Mouse (Mus musculus): ENCODE measurements at regions not wholly inside any gene's neighbourhood (a gene's known extent, or its start where the extent isn't known, plus 50 kb on each side); places are given as distances from the start of the nearest gene placed in this dataset.

GRCm38 (mm10) chrX:105346420-105346819, 153.2 kb upstream of the Cypt2 start:
- no peak for DNase-seq

DNA sequence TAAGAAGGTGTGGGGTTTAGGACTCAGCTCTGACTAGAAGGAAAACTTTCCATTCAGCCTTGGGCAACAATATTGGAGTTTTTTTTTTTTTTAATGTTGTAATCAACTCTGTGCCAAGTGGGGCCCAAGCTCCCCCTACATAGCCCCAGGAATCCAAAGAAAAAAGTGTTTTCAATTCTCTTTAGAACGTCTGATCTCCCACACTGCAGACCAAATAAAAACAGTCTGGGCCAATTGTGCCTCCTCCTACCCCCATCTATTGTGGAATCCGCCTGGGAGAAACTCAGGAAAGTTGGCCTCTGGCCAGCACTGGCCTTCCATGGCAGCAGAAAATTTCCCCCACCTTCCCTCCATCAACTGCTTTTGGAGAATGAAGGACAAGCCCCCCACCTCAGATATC, 133.3 kb upstream of the Cypt2 start:
- DNase-seq = no peak

GRCm38 (mm10) chrX:105367979-105368378, 131.6 kb upstream of the Cypt2 start:
- no peak for DNase-seq

GRCm38 (mm10) chrX:105390506-105390905, 109.1 kb upstream of the Cypt2 start:
- DNase-seq = no peak

- DNase-seq = no peak
Measured at GRCm38 (mm10) chrX:105391029-105391428, 108.5 kb upstream of the Cypt2 start.

DNA sequence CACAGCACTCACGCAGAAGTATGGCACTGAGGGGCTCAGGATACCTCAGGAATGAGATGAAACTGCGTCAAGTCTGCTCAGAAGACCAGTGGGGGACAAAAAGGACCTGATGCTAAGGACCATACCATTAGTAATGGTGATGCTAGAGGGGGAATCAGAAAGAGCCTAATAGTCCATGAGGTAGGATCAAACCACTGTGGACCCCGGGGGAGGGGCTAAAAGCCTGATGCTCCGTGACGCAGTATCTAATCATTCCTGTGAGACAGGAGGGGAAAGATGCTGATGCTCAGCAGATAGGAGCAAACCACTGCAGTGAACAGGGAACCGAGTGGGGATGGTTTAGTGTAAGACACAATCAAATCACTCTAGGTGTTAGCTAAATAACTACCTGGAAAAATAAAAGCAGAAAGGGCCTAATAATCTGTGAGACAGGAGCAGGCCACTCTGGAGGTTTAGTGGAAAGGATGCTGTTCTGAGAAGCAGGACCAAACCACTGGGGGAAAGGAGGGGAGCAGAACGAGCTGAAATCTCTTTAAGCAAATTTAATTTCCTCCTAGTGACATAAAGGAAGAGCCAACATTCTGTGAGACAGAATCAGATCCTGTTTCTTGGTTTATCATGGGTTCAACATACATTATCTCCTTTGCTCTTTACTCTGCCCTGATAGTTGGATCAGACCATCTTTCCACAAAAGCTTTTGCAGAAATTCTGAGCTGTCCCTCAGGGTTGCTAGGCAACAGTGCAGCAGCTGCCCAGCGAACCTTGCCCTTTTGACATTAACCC, 107.7 kb upstream of the Cypt2 start:
- peak; percentile 63 for DNase-seq

GRCm38 (mm10) chrX:105393259-105393658, 106.3 kb upstream of the Cypt2 start:
- no peak for DNase-seq

GRCm38 (mm10) chrX:105413351-105413750, 86.2 kb upstream of the Cypt2 start:
- no peak for DNase-seq

DNA sequence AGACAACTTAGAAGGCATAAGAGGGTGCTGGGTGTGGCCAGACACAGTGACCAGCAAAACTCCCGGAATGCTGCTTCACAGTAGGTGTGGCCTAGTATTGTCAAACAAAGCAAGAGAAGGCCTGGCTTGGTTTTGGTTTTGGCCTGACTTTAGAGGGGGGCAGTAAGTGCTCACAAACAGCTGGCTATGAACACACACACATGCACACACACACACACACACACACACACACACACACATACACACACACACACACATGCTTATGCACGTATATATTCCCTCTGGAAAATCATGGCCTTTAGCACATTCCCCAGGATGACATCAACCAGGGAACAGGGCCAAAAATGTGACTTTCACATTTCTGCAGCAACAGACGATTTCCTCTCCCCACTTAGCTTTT, 78.6 kb upstream of the Cypt2 start:
- DNase-seq = no peak
